Mouse (Mus musculus): Measurements from ENCODE around the gene Faf1. TPM values are rescaled to one million over a fixed set of nuclear protein-coding genes. Genes with fewer than 3 reads are reported as not detected.

The Faf1 gene
- 7.8 and 14.7 TPM in 2 replicates for polyA plus RNA-seq (2012; ENCODE audit: low replicate concordance)

DNA sequence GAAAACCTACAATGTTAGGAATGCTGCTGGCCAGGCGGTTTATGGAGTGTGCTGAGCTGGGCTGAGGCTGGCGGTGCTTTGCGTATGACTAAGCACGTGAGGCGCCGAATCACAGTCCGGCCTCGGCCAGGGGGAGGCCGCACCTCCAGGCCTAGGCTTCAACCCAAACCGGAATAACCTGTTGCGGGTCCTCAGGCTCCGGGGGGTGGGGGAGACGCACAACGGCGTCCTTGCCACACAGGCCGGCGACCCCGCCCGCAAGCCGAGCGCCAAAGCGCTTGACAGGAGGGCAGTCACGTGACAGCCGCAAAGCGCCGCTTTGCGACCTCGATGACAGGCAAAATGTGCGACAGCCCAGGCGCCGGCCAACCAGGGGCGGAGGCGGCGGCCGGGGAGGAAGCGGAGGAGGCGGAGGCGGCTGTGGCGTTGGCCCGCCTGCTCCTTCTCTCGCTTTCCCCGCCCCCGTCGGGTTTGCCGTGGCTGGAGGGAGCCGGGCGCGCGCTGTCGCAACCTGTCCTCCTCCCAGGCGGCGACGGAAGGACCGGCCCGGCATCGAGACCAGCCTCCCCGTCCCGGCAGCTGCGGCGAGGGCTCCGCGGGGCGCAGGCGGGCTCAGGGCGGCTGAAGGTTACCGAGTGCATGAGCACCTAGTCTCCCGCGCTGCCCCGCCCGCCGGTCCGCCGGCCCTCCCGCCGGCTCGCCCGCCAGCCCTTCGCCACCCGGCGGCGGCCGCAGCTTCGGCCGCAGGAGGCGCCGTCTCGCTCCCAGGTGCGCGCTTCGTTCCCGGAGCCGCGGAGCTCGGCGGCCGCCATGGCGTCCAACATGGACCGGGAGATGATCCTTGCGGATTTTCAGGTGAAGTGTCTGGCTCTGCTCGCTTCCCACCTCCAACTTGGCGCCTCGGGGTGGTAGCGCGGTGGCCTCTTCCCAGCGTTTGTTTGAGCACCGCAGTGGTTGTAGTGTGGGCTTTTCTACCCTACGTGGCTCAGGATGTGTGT, at the start of gene Faf1:
Gene Faf1 (plus strand): TSS at position 371 of the 998 bp plus-strand sequence.

GRCm38 (mm10) chr4:109666461-109667269, 9.7 kb upstream of the Faf1 start, which contains the start of gene Cdkn2c:
TSS of gene Cdkn2c (minus strand) at chr4:109667189.

GRCm38 (mm10) chr4:109977148-109978067, 301.0 kb downstream of the Faf1 start, which contains the start of gene Dmrta2:
TSS of gene Dmrta2 (plus strand) at chr4:109978053.

Other genes with a start within 250 kb of the Faf1 start
- gene Rnf11, start 191.9 kb upstream of the Faf1 start, polyA plus RNA-seq (2012; ENCODE audit: low replicate concordance), result 22.1 and 38.2 TPM in 2 replicates
- gene 4930522H14Rik, start 145.3 kb upstream of the Faf1 start, polyA plus RNA-seq (2012; ENCODE audit: low replicate concordance), result not detected in 2 replicates
- 80.0 and 98.1 TPM in 2 replicates for gene Cdkn2c, start 9.4 kb upstream of the Faf1 start, polyA plus RNA-seq (2012; ENCODE audit: low replicate concordance)